Mouse (Mus musculus): Measurements from ENCODE around the gene Cd2. TPM values are rescaled to one million over a fixed set of nuclear protein-coding genes. Genes with fewer than 3 reads are reported as not detected.

The Cd2 gene
- total RNA-seq, 1 experiment, result 0.62 TPM

DNA sequence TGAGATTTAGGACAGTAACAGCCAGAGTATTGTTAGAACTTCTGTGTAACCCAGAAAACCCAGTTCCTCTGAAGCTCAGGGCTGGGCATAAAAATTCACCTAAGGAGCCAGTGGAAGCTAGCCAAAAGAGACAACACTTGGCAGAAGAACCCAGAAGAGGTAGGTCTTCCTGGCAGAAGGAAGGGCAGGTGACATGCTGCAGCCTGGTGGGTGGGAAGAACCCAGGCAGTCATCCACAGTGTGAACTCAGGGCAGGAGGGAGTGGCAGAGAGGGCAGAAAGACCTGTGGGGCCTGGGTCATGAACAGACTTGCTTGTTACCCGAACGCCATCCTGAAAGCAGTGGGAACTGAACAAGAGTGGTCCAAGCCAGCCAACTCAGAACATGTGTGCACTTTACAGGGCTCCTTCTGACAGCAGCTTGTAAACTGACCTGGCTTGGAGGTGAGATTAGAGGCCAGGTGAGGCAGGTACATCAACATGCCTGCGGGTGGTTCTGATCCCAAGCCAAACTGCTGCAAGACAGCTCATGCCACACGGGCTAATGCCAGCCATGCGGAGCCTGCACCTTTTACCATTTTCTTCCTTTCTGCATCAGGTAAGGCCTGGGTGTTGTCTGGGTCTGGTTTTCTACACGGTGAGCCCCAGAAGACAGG lies 30.9 kb upstream of the Cd2 start:
- Histone ChIP-seq H3K27ac (ENCODE audit: insufficient read depth, low read depth, low read length, poor library complexity, severe bottlenecking) (no peak overlapping the region), H3K9ac (ENCODE audit: insufficient read depth, low read depth, low read length, poor library complexity, severe bottlenecking) (no peak overlapping the region), H3K4me3 (ENCODE audit: insufficient read depth in 1 of 2, low read depth in 1 of 2, low read length in 2 of 2, poor library complexity in 1 of 2, severe bottlenecking in 1 of 2) (no peak overlapping the region), H3K36me3 (ENCODE audit: control insufficient read depth, insufficient read depth, low read length, poor library complexity, severe bottlenecking) (no peaks in the 10 kb centered on the region), H3K9me3 (ENCODE audit: control insufficient read depth, insufficient read depth, low read depth, low read length) (no peaks in the 10 kb centered on the region), H3K4me1 (ENCODE audit: control insufficient read depth in 2 of 2, insufficient read depth in 2 of 2, low read length in 2 of 2, poor library complexity in 1 of 2) (peaks cover 2 to 9% of the 10 kb centered on the region in 2 experiments; a peak in 2 of 4 replicates)
- in situ Hi-C loops (cut with MboI; ENCODE audit: low sequenced_read_pairs in 2 of 2, unreplicated experiment in 2 of 2), result loop anchor here (25.0 kb wide), 2 partner anchors 144 to 494 kb away; no protein-coding TSS in a partner anchor
- no peak for DNase-seq (ENCODE audit: low read depth, low spot score)
- TF ChIP-seq ZC3H11A (IDR thresholded peaks at IDR 0.05; ENCODE audit: borderline replicate concordance, low read depth, low read length), result no peak
- no peak for TF ChIP-seq ZNF384 (IDR thresholded peaks at IDR 0.05; ENCODE audit: low read depth, low read length)
- TF ChIP-seq HCFC1 (IDR thresholded peaks at IDR 0.05; ENCODE audit: borderline replicate concordance, insufficient read depth, low read length), result no peak
- no peak for TF ChIP-seq MAFK (IDR thresholded peaks at IDR 0.05; ENCODE audit: insufficient read depth, low read depth, low read length)
- no peak for TF ChIP-seq CHD2 (IDR thresholded peaks at IDR 0.05; ENCODE audit: low read depth, low read length)

GRCm38 (mm10) chr3:101318115-101318514 lies 30.4 kb upstream of the Cd2 start:
- peak; percentile 94 for DNase-seq (ENCODE audit: low read depth, low spot score)
- Histone ChIP-seq H3K4me1 (ENCODE audit: control insufficient read depth in 2 of 2, insufficient read depth in 2 of 2, low read length in 2 of 2, poor library complexity in 1 of 2) (peaks cover 2 to 9% of the 10 kb centered on the region in 2 experiments; a peak in 2 of 4 replicates), H3K9me3 (ENCODE audit: control insufficient read depth, insufficient read depth, low read depth, low read length) (no peaks in the 10 kb centered on the region), H3K27ac (ENCODE audit: insufficient read depth, low read depth, low read length, poor library complexity, severe bottlenecking) (no peak overlapping the region), H3K9ac (ENCODE audit: insufficient read depth, low read depth, low read length, poor library complexity, severe bottlenecking) (no peak overlapping the region), H3K36me3 (ENCODE audit: control insufficient read depth, insufficient read depth, low read length, poor library complexity, severe bottlenecking) (no peaks in the 10 kb centered on the region), H3K4me3 (ENCODE audit: insufficient read depth in 1 of 2, low read depth in 1 of 2, low read length in 2 of 2, poor library complexity in 1 of 2, severe bottlenecking in 1 of 2) (no peak overlapping the region)
- in situ Hi-C loops (cut with MboI; ENCODE audit: low sequenced_read_pairs in 2 of 2, unreplicated experiment in 2 of 2), result loop anchor here (25.0 kb wide), 2 partner anchors 144 to 494 kb away; no protein-coding TSS in a partner anchor
- TF ChIP-seq ZC3H11A (IDR thresholded peaks at IDR 0.05; ENCODE audit: borderline replicate concordance, low read depth, low read length) (peak; percentile 94), MAFK (IDR thresholded peaks at IDR 0.05; ENCODE audit: insufficient read depth, low read depth, low read length) (no peak), HCFC1 (IDR thresholded peaks at IDR 0.05; ENCODE audit: borderline replicate concordance, insufficient read depth, low read length) (0 out of 2 replicates have a peak, but pooled peaks have one; percentile 33)

DNA sequence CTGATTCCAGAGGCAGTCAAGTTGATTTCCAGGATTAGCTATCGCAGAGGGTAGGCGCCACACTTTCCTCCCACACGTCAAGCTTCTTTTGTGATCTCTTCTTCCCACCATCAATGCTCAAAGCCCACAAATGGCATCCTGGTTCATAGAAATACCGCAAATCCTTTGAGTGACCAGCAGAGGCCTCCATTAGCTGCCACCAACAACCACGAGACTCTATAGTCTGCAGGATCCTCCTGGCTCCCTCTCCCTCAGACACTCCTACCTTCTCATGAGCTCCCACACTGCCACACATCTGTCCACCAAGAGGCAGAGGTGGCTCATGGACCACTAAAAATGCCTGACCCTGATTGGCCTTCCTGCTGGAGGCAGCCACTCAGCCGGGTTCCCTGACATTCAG lies 27.2 kb upstream of the Cd2 start:
- Histone ChIP-seq H3K4me1 (ENCODE audit: control insufficient read depth in 2 of 2, insufficient read depth in 2 of 2, low read length in 2 of 2, poor library complexity in 1 of 2) (peaks cover 2 to 9% of the 10 kb centered on the region in 2 experiments; a peak in 2 of 4 replicates), H3K9me3 (ENCODE audit: control insufficient read depth, insufficient read depth, low read depth, low read length) (no peaks in the 10 kb centered on the region), H3K27ac (ENCODE audit: insufficient read depth, low read depth, low read length, poor library complexity, severe bottlenecking) (no peak overlapping the region), H3K9ac (ENCODE audit: insufficient read depth, low read depth, low read length, poor library complexity, severe bottlenecking) (no peak overlapping the region), H3K36me3 (ENCODE audit: control insufficient read depth, insufficient read depth, low read length, poor library complexity, severe bottlenecking) (no peaks in the 10 kb centered on the region), H3K4me3 (ENCODE audit: insufficient read depth in 1 of 2, low read depth in 1 of 2, low read length in 2 of 2, poor library complexity in 1 of 2, severe bottlenecking in 1 of 2) (no peak overlapping the region)
- no peak for DNase-seq (ENCODE audit: low read depth, low spot score)
- no peak for TF ChIP-seq HCFC1 (IDR thresholded peaks at IDR 0.05; ENCODE audit: borderline replicate concordance, insufficient read depth, low read length)
- 0 out of 2 replicates have a peak, but pooled peaks have one; percentile 2 for TF ChIP-seq ZC3H11A (IDR thresholded peaks at IDR 0.05; ENCODE audit: borderline replicate concordance, low read depth, low read length)
- in situ Hi-C loops (cut with MboI; ENCODE audit: low sequenced_read_pairs in 2 of 2, unreplicated experiment in 2 of 2), result loop anchor here (25.0 kb wide), 2 partner anchors 147 to 497 kb away; no protein-coding TSS in a partner anchor

GRCm38 (mm10) chr3:101313266-101314051 lies 25.7 kb upstream of the Cd2 start:
- H3K9ac ChIP-seq (ENCODE audit: insufficient read depth, low read depth, low read length, poor library complexity, severe bottlenecking), result no peak overlapping the region
- peaks cover 2 to 4% of the 10 kb centered on the region in 2 experiments; a peak in 2 of 4 replicates for H3K4me1 ChIP-seq (ENCODE audit: control insufficient read depth in 2 of 2, insufficient read depth in 2 of 2, low read length in 2 of 2, poor library complexity in 1 of 2)
- DNase-seq (ENCODE audit: low read depth, low spot score), result no peak
- no peak overlapping the region for H3K27ac ChIP-seq (ENCODE audit: insufficient read depth, low read depth, low read length, poor library complexity, severe bottlenecking)
- TF ChIP-seq MAFK (IDR thresholded peaks at IDR 0.05; ENCODE audit: insufficient read depth, low read depth, low read length), result no peak
- no peak for TF ChIP-seq ZNF384 (IDR thresholded peaks at IDR 0.05; ENCODE audit: low read depth, low read length)
- no peak for TF ChIP-seq CHD2 (IDR thresholded peaks at IDR 0.05; ENCODE audit: low read depth, low read length)
- TF ChIP-seq HCFC1 (IDR thresholded peaks at IDR 0.05; ENCODE audit: borderline replicate concordance, insufficient read depth, low read length), result no peak
- no peak for TF ChIP-seq ZC3H11A (IDR thresholded peaks at IDR 0.05; ENCODE audit: borderline replicate concordance, low read depth, low read length)
- no peak overlapping the region for H3K4me3 ChIP-seq (ENCODE audit: insufficient read depth in 1 of 2, low read depth in 1 of 2, low read length in 2 of 2, poor library complexity in 1 of 2, severe bottlenecking in 1 of 2)
- in situ Hi-C loops (cut with MboI; ENCODE audit: low sequenced_read_pairs in 2 of 2, unreplicated experiment in 2 of 2), result loop anchor here (25.0 kb wide), 2 partner anchors 149 to 499 kb away; no protein-coding TSS in a partner anchor
- no peaks in the 10 kb centered on the region for H3K9me3 ChIP-seq (ENCODE audit: control insufficient read depth, insufficient read depth, low read depth, low read length)
- no peaks in the 10 kb centered on the region for H3K36me3 ChIP-seq (ENCODE audit: control insufficient read depth, insufficient read depth, low read length, poor library complexity, severe bottlenecking)

Data from ES-E14 (cell line).